Mouse (Mus musculus) midbrain, embryonic 11.5 days (tissue): ENCODE data around the gene Cela1. TPM values are rescaled to one million over a fixed set of nuclear protein-coding genes. Genes with fewer than 3 reads are reported as not detected.
A peak's percentile ranks its signal among the peaks of the same experiment; 100 is the strongest.

ENCODE experiments used
- ATAC-seq: fragments of 200-750 bp; cut with Nextera tagmentation; 2 replicates; pipeline ENCODE4 v1.8.0; 2017; ENCODE audit warnings: moderate TSS enrichment, moderate library complexity; ENCODE audit not compliant: low FRiP score
- DNase-seq: peaks from one replicate; pipeline ENCODE4 v3.0.0; 2015; ENCODE audit warnings: low spot score; ENCODE audit errors: missing footprints
- H3K27ac ChIP-seq: fragments of 300-500 bp; sonication (generic); 2 replicates; pipeline ENCODE4 v1.5.1; 2014; ENCODE audit warnings: low read depth, low read length
- H3K27me3 ChIP-seq: fragments of 300-500 bp; sonication (generic); 2 replicates; pipeline ENCODE4 v1.6.1; 2014; ENCODE audit warnings: mild to moderate bottlenecking, low read length, moderate library complexity, mixed read lengths; ENCODE audit not compliant: control insufficient read depth, insufficient read depth
- H3K36me3 ChIP-seq: fragments of 300-500 bp; sonication (generic); 2 replicates; pipeline ENCODE4 v1.6.1; 2014; ENCODE audit warnings: mild to moderate bottlenecking, low read length, moderate library complexity, mixed read lengths; ENCODE audit not compliant: control insufficient read depth, insufficient read depth
- H3K4me1 ChIP-seq: fragments of 300-500 bp; sonication (generic); 2 replicates; pipeline ENCODE4 v1.6.1; 2014; ENCODE audit warnings: low read length; ENCODE audit not compliant: control insufficient read depth, insufficient read depth
- H3K4me2 ChIP-seq: fragments of 300-500 bp; sonication (generic); 2 replicates; pipeline ENCODE4 v1.6.1; 2014; ENCODE audit warnings: mild to moderate bottlenecking, moderate library complexity
- H3K4me3 ChIP-seq: fragments of 300-500 bp; sonication (generic); 2 replicates; pipeline ENCODE4 v1.5.1; 2014; ENCODE audit warnings: low read depth, low read length
- H3K9ac ChIP-seq: fragments of 300-500 bp; sonication (generic); 2 replicates; pipeline ENCODE4 v1.6.1; 2014; ENCODE audit warnings: low read length
- H3K9me3 ChIP-seq: fragments of 300-500 bp; sonication (generic); 2 replicates; pipeline ENCODE4 v1.6.1; 2016; ENCODE audit warnings: low read length; ENCODE audit not compliant: control insufficient read depth
- WGBS: fragments of 180-500 bp; shearing (Covaris S2); extraction: QIAGEN DNeasy Blood & Tissue Kit; methylation state at CpG from one replicate; pipeline ENCODE4 v1.1.7; 2014; 5-methylcytosine and 5-hydroxymethylcytosine counted together
- polyA plus RNA-seq: library from polyadenylated mRNA; unstranded; fragments of >200 nt; fragmentation: Nextera tagmentation; extraction: Ambion mirVana; gene quantifications from 2 replicates; pipeline ENCODE4 v1.2.1, GENCODE M21; 2014

Gene Cela1
- polyA plus RNA-seq, 1 experiment from 2014 or later: 1.1 TPM

DNA sequence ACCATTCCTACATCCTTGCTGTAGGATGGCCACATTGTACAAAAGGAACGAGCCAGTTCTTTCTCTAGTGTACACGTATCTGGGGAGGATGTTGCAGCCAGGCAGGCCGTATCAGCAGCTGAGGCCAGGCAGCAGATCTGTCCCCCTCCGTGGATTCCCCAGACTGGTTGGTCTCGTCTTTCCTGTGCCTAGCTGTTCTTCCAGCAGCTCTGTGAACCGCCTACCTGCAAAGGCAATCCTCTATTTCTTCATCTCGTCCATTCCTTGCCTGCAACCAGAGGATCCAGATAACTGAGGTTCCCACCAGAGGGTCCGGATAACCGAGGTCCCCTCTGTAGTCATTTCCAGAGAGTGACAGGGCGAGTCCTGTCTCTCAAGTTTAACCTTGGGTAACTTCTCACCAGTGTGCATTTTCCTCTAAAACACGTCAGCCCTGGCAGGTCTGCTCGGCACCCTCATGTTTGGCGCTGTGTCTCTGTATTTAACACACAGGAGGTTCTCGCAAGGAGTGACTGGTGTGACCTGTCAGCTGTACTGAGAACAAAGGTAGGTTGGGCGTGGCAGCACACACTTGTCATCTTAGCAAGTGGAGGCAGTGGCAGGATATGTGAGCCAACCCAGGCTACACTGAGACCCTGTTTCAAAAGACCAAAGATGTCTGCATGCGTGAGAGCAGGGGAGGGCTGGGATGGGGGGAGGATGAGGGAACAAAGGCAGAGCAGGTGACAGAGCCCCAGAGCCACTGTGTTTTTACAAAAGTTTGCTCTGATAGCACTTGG lies 47.6 kb downstream of the Cela1 start:
- 78% methylated on average over 16 of the region's 16 CpGs for WGBS
- Histone ChIP-seq H3K4me2 (no peak overlapping the region), H3K36me3 (no peaks in the 10 kb centered on the region), H3K9ac (no peak overlapping the region), H3K9me3 (no peaks in the 10 kb centered on the region), H3K27me3 (peaks cover 37% of the 10 kb centered on the region), H3K4me3 (no peak overlapping the region), H3K27ac (no peak overlapping the region), H3K4me1 (peaks cover 8% of the 10 kb centered on the region)
- no peak for DNase-seq
- ATAC-seq: no peak

DNA sequence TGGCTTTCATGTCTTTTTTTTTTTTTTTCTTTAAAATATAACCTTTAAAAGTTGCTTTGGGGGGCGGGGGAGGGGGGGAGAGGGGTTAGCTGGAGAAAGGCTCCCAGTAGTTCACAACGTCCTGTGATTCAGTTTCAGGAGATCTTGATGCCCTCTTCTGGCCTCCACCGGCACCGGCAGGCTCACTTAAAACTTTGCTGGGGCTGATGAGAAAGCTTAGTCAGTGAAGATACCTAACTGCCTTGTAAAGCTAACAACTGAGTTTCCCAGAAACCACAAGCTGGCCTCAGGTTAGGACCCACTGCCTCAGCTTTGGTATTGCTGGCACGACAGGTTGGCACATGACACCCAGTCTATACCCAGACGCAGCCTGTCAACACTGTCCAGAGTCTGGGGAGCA lies 50.1 kb downstream of the Cela1 start:
- no peak overlapping the region for H3K4me2 ChIP-seq
- H3K36me3 ChIP-seq: no peaks in the 10 kb centered on the region
- ATAC-seq (no peak), DNase-seq (no peak)
- H3K4me1 ChIP-seq: peaks cover 8% of the 10 kb centered on the region
- WGBS: 16% methylated on average over 6 of the region's 6 CpGs
- H3K9ac ChIP-seq: no peak overlapping the region
- no peak overlapping the region for H3K27ac ChIP-seq
- no peak overlapping the region for H3K4me3 ChIP-seq
- H3K9me3 ChIP-seq: no peaks in the 10 kb centered on the region
- peaks cover 48% of the 10 kb centered on the region for H3K27me3 ChIP-seq

DNA sequence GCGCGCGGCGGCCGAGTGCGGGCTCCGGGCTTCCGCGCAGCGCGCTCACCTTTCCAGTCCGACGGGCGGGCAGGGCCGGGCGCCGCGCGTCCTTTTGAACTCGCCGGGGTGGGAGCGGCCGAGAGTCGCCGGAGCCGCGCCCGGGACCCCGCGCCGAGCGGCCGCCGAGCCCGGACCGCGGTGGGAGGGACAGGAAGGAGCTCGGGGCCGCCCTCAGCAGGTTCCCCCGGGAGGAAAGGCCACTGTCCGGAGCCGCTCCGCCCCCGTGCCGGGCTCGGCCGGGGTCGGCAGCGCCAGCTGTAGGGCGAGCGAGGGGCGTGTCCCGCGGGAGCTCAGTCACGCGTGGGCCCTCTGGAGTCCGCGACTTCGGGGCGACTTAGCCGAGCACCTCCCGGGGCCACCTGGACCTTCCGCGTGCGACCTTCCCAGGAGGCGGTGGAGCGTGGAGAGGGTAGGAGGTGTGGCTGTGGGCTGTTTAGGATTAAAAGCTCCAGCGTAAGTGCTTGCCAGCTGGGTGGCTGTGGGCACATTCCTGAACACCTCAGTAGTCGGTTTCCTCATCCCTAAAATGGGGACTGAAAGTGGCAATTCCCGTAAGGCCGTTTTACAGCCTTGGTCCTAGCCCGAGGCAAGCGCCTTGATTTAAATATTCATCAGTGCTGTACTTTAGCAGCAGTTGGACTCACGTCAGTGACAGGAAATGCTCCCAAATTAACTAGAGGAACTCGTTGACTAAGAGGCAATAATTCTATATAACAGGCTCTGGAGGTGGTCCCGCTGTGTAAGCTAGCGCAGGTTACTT lies 50.8 kb downstream of the Cela1 start, which contains the start of gene Smagp:
Gene Smagp (minus strand): TSS at position 241 of the 802 bp plus-strand sequence.
- Histone ChIP-seq H3K36me3 (no peaks in the 10 kb centered on the region), H3K27ac (no peak within 1 kb of the TSS), H3K27me3 (peaks cover 48% of the 10 kb centered on the region), H3K4me1 (peaks cover 8% of the 10 kb centered on the region), H3K4me3 (peak within 1 kb of the TSS; percentile 43), H3K9ac (peak within 1 kb of the TSS; percentile 31; the same call in 1 of the 2 replicates), H3K4me2 (peak within 1 kb of the TSS; percentile 65), H3K9me3 (no peaks in the 10 kb centered on the region)
- under 1% methylated on average over 58 of the region's 77 CpGs for WGBS
- ATAC-seq (no peak), DNase-seq (peak; percentile 92)

DNA sequence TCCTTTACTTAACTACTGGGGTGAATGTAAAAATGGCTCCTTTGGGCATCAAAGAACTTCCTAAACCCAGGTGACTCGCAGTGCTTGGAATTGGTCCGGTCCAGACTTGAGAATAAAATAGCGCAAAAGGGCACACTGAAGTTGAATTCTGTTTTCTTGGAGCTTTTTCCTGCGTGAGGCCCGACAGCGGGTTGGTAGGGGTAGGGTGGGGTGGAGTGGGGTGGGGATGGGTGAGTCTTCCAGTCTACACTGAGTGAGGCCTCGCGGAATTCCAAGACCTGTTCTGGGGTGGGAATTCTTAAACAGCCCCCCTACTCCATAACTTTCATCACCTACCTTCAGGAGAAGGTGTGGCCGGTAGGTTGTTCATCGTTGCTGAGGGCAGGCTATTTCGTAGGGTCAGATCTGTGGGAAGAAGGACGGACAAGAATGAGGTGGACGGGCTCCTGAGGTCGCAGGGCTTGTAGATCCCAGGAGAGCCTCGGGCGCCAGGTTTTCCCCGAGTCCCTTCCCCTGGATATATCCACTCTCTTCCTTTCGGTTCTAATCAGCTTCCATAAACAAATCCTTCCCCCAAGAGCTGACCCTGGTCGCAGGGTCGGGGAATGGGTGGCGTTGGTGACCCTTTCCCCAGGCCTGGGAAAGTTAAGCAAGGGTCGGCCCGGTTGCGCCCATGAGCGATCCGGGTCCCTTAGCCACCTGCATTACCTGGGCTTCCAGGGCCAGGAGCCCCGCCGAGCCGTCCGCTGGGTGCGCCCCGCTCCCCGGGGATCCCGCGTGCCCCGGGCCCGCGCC lies 51.7 kb downstream of the Cela1 start:
- Histone ChIP-seq H3K27ac (no peak overlapping the region), H3K4me3 (peak overlapping the region; percentile 43), H3K4me2 (peak overlapping the region; percentile 65), H3K27me3 (peaks cover 48% of the 10 kb centered on the region), H3K9ac (peak overlapping the region; percentile 31; the same call in 1 of the 2 replicates), H3K4me1 (peaks cover 8% of the 10 kb centered on the region), H3K9me3 (no peaks in the 10 kb centered on the region), H3K36me3 (no peaks in the 10 kb centered on the region)
- ATAC-seq (no peak), DNase-seq (peak; percentile 92)
- WGBS: 3% methylated on average over 38 of the region's 38 CpGs

DNA sequence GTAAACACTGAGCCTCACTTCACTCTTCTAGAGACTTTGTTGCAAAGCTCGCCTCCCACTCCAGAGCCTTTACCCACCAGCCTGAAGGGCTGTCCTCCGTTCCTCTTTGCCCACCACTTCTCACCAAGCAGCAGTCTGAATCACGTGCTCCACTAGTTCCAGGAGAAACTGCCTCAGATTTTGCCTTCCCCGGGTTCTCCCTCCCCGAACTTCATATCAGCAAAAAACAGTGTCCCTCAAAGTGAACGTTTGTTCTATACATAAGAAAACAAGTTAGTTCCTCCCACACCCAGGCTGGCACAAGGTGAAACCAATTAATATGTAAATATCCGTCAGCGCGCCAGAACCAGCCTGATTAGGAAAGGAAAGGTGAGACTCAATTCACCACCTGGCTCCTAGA lies 52.5 kb downstream of the Cela1 start:
- Histone ChIP-seq H3K9me3 (no peaks in the 10 kb centered on the region), H3K9ac (no peak overlapping the region), H3K36me3 (no peaks in the 10 kb centered on the region), H3K27me3 (peaks cover 48% of the 10 kb centered on the region), H3K4me1 (peaks cover 8% of the 10 kb centered on the region), H3K4me2 (no peak overlapping the region), H3K27ac (no peak overlapping the region), H3K4me3 (no peak overlapping the region)
- no peak for ATAC-seq
- no peak for DNase-seq
- WGBS: 8% methylated on average over 9 of the region's 9 CpGs

DNA sequence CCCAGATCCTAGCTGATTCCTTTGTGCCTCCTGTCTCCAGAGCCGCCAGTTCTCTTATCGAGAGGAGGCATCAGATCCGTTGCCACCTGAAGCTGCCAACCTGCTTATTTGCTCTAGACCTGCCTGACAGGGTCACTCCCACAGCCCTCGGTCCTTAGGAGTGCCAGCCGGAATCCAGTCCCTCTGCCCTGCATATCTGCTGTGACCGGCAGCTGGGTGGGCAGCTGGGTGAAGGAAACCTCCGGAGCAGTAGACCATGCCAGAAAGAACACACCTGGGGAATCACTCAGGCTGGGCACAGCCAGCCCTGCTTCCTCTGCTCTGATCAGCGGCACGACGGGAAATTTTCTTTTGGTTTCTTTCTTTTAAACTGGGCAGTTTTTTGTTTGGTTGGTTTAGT lies 54.4 kb downstream of the Cela1 start:
- Histone ChIP-seq H3K27me3 (peaks cover 42% of the 10 kb centered on the region), H3K9ac (no peak overlapping the region), H3K4me1 (peaks cover 8% of the 10 kb centered on the region), H3K27ac (no peak overlapping the region), H3K36me3 (no peaks in the 10 kb centered on the region), H3K4me2 (no peak overlapping the region), H3K4me3 (no peak overlapping the region), H3K9me3 (no peaks in the 10 kb centered on the region)
- DNase-seq (no peak), ATAC-seq (no peak)
- 85% methylated on average over 10 of the region's 10 CpGs for WGBS

DNA sequence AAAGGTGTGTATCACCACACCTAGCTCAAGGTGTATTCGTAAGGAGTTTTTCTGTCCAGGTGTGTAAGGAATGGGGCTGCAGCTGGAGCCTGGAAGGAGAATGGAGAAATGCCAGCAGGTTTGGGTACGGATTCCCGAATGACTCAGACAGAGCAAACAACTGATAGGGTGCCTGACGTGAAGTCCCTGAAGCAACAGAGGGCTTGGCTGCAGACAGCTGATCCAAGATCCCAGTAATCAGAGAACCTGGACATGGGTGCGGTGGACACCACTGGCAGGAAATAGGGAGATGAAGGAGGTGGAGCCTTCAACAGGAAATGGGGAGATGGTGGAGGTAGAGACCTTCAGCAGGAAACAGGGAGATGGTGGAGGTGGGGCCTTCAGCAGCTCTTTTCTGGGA lies 55.4 kb downstream of the Cela1 start:
- H3K4me2 ChIP-seq: no peak overlapping the region

DNA sequence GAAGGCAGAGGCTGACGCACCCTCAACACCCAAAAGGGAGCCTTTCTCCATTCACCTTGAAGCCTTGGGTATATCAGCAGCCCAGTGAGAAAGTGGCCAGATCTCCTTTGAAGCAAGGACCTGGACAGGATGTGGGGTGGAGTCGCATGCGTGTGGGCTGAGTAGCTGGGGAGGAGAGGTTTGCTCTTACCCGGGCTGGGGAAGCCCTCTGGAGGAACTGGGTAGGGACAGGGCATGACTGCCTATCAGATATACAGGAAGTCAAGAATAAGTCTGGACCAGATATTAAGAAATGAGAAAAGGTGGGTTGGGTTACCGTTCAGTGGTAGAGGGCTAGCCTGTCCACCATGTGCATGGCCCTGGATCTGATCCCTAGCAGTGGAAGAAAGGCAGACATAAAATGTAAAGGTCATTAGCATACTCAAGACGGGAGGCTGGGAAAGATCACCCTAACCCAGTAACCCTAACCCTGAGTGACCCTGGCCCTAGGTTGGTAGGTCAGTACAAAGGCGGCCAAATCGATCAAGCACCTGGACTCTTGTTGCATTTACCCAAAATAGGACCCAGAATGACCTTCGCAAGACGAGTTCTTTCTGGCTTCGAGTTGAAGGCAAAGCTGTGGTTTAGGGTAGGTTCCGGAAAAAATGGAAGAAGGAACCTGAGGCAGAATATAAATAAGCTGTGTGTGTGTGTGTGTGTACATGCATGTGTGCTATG lies 56.1 kb downstream of the Cela1 start:
- no peak overlapping the region for H3K4me2 ChIP-seq
- H3K36me3 ChIP-seq: no peaks in the 10 kb centered on the region
- H3K27me3 ChIP-seq: peaks cover 25% of the 10 kb centered on the region
- H3K4me3 ChIP-seq: no peak overlapping the region
- 89% methylated on average over 12 of the region's 12 CpGs for WGBS
- H3K9ac ChIP-seq: no peak overlapping the region
- no peaks in the 10 kb centered on the region for H3K9me3 ChIP-seq
- no peak overlapping the region for H3K27ac ChIP-seq
- no peak for ATAC-seq
- no peak for DNase-seq
- H3K4me1 ChIP-seq: peaks cover 5% of the 10 kb centered on the region

More for the DNA sequence above, 55.4 kb downstream of the Cela1 start:
- H3K9me3 ChIP-seq: no peaks in the 10 kb centered on the region
- peaks cover 8% of the 10 kb centered on the region for H3K4me1 ChIP-seq
- WGBS: 94% methylated on average over 5 of the region's 5 CpGs
- DNase-seq (no peak), ATAC-seq (no peak)
- H3K27ac ChIP-seq: no peak overlapping the region
- no peak overlapping the region for H3K9ac ChIP-seq
- no peaks in the 10 kb centered on the region for H3K36me3 ChIP-seq
- peaks cover 32% of the 10 kb centered on the region for H3K27me3 ChIP-seq
- H3K4me3 ChIP-seq: no peak overlapping the region
